Mouse (Mus musculus): ENCODE measurements around the gene Rab36.

- TF ChIP-seq CTCF (IDR thresholded peaks at IDR 0.05; ENCODE audit: extremely low read depth, insufficient read depth, low read length) (no peak), POLR2A (IDR thresholded peaks at IDR 0.05; ENCODE audit: extremely low read depth, insufficient read depth, low read length) (no peak)
Observed at GRCm38 (mm10) chr10:75095216-75095615, 58.4 kb downstream of the Rab36 start.

Data from cortical plate, adult 2 months (tissue).